Mouse (Mus musculus) ovary, postnatal 10 days (tissue): ENCODE data around the gene Shc2.

Source experiments
- DNase-seq: peaks from one replicate; pipeline ENCODE4 v3.0.0; 2022; ENCODE audit warnings: low spot score

Gene Shc2

DNA sequence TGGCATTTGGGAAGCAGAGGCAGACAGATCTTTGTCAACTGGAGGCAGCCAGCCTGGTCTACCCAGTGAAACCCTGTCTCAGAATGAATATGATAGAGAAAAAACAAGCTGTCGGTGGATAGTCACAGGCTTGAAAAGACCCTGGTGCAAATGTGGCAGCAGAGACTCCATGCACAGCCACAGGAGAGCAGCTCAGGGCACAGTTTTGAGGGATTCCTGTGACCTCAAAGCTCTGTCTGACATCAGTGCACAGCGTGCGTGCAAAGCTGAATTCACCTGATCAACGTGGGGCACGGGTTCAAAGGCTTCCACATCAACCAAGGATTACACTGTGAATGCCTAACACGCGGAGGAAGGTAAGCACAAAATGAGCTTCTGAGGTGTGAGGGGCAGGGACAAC lies 57.4 kb downstream of the Shc2 start:
- no peak for DNase-seq

- DNase-seq: no peak
These were observed 57.9 kb downstream of the Shc2 start for GRCm38 (mm10) chr10:79579781-79580180.

- DNase-seq: no peak
These were observed 58.8 kb downstream of the Shc2 start for GRCm38 (mm10) chr10:79578891-79579290.

- no peak for DNase-seq
These were observed 59.4 kb downstream of the Shc2 start for GRCm38 (mm10) chr10:79578276-79578675.

GRCm38 (mm10) chr10:79577376-79577775 lies 60.3 kb downstream of the Shc2 start:
- DNase-seq: no peak

DNA sequence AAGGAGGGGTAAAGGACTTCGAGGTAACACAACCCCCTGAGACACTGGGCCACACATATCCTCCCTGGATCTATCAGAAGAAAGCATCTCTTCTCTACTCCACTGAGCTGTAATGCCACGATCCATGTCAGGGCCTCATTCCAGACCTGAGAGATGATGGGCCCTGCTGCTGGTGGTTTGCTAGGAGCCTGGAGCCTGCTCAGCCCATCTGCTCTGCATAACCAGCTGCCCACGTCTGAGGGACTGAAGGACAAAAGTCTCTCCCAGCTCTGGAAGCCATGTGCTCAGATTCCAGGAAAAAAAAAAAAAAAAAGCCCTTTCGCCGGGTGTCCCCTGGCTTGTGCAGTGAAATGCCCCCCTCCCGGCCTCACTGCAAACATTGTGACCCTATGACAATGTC lies 62.0 kb downstream of the Shc2 start:
- DNase-seq: no peak

DNA sequence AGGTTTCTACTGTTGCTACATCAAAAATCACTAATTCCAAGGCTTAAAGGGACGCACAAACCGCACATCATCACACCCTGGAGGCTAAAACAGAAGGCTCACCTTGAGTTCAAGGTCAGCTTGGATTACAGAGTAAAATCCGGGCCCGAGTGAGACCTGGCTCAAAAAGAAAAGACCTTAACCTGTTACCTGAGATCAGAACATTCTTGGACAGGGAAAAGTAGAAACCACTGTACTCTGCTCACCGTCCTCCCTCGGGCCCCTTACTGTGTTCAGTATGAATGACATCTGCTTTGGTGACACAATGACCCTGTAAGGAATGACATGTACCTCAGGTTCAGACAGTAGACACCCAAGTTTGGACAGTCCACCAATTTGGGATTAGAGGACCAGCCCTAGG lies 62.9 kb downstream of the Shc2 start:
- no peak for DNase-seq

- DNase-seq: no peak
These were observed 63.4 kb downstream of the Shc2 start for GRCm38 (mm10) chr10:79574350-79574749.

- DNase-seq: no peak
These were observed 64.1 kb downstream of the Shc2 start for GRCm38 (mm10) chr10:79573611-79574010.

GRCm38 (mm10) chr10:79571314-79571713 lies 66.4 kb downstream of the Shc2 start:
- DNase-seq: no peak

DNA sequence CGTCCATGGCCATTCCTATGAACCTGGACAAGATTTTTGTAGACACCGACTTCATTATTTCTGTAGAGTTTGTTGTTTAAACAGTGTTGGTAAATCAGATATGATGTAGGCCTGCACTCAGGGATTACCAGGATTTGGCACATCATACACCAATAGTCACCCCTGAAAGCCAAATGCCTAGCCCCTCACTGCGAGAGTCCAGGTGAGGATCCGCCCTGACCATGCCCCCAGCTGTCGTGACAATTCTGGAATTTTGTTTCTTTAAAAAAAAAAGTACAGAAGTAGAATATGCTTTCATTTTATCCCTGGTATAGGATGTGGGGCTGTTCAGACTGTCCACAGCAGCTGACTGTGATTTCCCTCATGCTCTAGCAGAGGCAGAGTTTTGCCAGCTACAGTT lies 67.8 kb downstream of the Shc2 start:
- no peak for DNase-seq
